Mouse (Mus musculus): ENCODE measurements around the gene Npm3.
A peak's percentile ranks its signal among the peaks of the same experiment; 100 is the strongest.

- peak; percentile 37; the same call in 1 of the 2 replicates for TF ChIP-seq EP300 (IDR thresholded peaks at IDR 0.05; ENCODE audit: low read depth)
- TF ChIP-seq CTCF (IDR thresholded peaks at IDR 0.05; ENCODE audit: low read depth), result no peak
Measured at GRCm38 (mm10) chr19:45789888-45790874, 40.8 kb upstream of the Npm3 start.

All from liver, embryonic 14.5 days (tissue).